8 mouse cellular contexts compared by ENCODE assay signal in the genomic region with DNA sequence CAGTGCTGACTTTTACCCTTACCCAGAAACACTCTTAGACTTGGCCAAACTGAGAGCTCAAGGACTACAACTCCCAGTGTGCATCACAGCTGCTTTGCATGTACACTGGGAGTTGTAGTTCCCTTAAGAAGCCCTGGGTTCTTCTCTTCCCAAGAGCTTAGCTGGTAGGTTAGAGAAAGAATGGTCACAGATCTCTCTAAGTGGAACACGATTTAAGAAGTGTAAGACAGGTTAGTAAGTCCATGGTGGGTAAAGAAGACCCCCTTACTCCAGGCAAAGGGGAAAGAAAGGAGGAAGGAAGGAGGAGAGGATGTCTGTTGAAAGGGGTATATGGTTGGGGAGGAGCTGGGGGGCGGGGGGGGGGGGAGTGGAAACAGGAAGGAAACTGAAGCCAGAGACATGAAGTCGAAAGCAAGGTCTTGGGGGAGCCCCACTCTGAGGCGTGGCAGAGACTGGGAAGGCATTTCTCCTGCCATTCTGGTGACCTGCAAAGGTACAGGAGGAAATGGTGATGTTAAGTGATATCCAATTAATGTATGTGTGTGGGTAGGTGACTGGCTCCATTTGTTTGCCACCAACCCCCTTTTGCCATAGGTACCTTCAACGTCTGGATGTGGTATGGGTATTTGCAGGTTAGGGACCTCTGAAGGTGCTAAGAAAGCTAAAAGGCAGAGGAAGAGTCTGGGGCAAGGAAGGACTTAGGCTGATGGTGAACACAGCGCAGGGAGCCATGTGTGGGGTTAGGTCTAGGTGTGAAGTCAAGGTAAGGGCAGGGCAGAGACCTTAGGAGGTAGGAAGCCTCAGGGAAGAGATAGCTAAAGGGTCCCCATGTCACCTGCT. TPM values are rescaled to one million over a fixed set of nuclear protein-coding genes. Genes with fewer than 3 reads are reported as not detected.
A peak's percentile ranks its signal among the peaks of the same experiment; 100 is the strongest.
DNase-seq lines count a peak whose midpoint lies in the region; ATAC-seq and TF ChIP-seq lines count a peak whose summit lies in the region.

No protein-coding gene starts in this region.

- no peaks in the 10 kb centered on the region for H3K27me3 ChIP-seq in kidney, embryonic 15.5 days

- H3K27ac ChIP-seq in kidney, embryonic 15.5 days = peak overlapping the region; percentile 45; the same call in 1 of the 2 replicates

- no peak for DNase-seq in kidney, adult 18-20 months
- peak; percentile 79 for DNase-seq in ES-CJ7 (ENCODE audit: low read depth, low spot score)
- DNase-seq in brain, embryonic 14.5 days (ENCODE audit: low read depth) = peak; percentile 82
- peak; percentile 37 to 50 for DNase-seq in kidney, postnatal 36 days
- DNase-seq in thymus, postnatal 0 days (ENCODE audit: low spot score) = peak; percentile 78
- DNase-seq in layer of hippocampus, postnatal 25 days (ENCODE audit: extremely low spot score in 1 of 2, low spot score in 1 of 2) = no peak
- DNase-seq in gastrocnemius, adult 18-20 months (ENCODE audit: low spot score) = no peak

- no peaks in the 10 kb centered on the region for H3K9me3 ChIP-seq in kidney, embryonic 15.5 days (replicated peaks)

- H3K9ac ChIP-seq in kidney, embryonic 15.5 days = no peak overlapping the region

- 50% methylated on average over 6 of the region's 6 CpGs for WGBS in kidney, embryonic 15.5 days

- H3K4me2 ChIP-seq in kidney, embryonic 15.5 days = no peak overlapping the region

- no peak for TF ChIP-seq POLR2A in brain, embryonic 14.5 days (IDR thresholded peaks at IDR 0.05; ENCODE audit: borderline replicate concordance, extremely low read depth, insufficient read depth, insufficient read length, poor library complexity, severe bottlenecking)

- H3K36me3 ChIP-seq in kidney, embryonic 15.5 days = no peaks in the 10 kb centered on the region

- TF ChIP-seq CTCF in brain, embryonic 14.5 days (IDR thresholded peaks at IDR 0.05; ENCODE audit: borderline replicate concordance, extremely low read depth, insufficient read depth, insufficient read length) = no peak

- peaks cover 84% of the 10 kb centered on the region for H3K4me1 ChIP-seq in kidney, embryonic 15.5 days

- no peak for ATAC-seq in kidney, embryonic 15.5 days (replicated peaks; ENCODE audit: low FRiP score)

- H3K4me3 ChIP-seq in kidney, embryonic 15.5 days (replicated peaks) = no peak overlapping the region

RNA-seq across cellular contexts. Expression of a gene that starts 5.5 kb away (rescaled TPM):
- 2.4 and 3.7 TPM in 2 replicates for polyA plus RNA-seq in kidney, embryonic 15.5 days (2015; fragmentation: Nextera tagmentation; extraction: Ambion mirVana)
- 2.4 and 2.8 TPM in 2 replicates for polyA plus RNA-seq in brain, embryonic 14.5 days (2012; rRNA removed)
- polyA plus RNA-seq in thymus, postnatal 0 days (2015; fragmentation: Nextera tagmentation; extraction: Ambion mirVana) = 4.1 and 4.6 TPM in 2 replicates
- 10 to 100 TPM; 12.3 to 14.4 TPM for total RNA-seq in layer of hippocampus, postnatal 25 days (2021)
- 10 to 100 TPM; 26.4 to 28.3 TPM for total RNA-seq in gastrocnemius, adult 18-20 months (2021)

RNA-seq across cellular contexts. Expression of a gene that starts 13.5 kb away (rescaled TPM):
- polyA plus RNA-seq in kidney, embryonic 15.5 days (2015; fragmentation: Nextera tagmentation; extraction: Ambion mirVana) = 0.14 TPM in 1 of 2 replicates, not detected in the other
- polyA plus RNA-seq in brain, embryonic 14.5 days (2012; rRNA removed) = 4.6 and 5.2 TPM in 2 replicates
- not detected in 2 replicates for polyA plus RNA-seq in thymus, postnatal 0 days (2015; fragmentation: Nextera tagmentation; extraction: Ambion mirVana)
- 1 to 10 TPM; 3.7 to 5.0 TPM for total RNA-seq in layer of hippocampus, postnatal 25 days (2021)
- under 1 TPM in 1 of 2 experiments, not detected in 1; 0.59 TPM for total RNA-seq in gastrocnemius, adult 18-20 months (2021)

RNA-seq across cellular contexts. Expression of a gene that starts 22.5 kb away (rescaled TPM):
- polyA plus RNA-seq in kidney, embryonic 15.5 days (2015; fragmentation: Nextera tagmentation; extraction: Ambion mirVana) = 29.4 and 31.4 TPM in 2 replicates
- polyA plus RNA-seq in brain, embryonic 14.5 days (2012; rRNA removed) = 39.4 and 53.9 TPM in 2 replicates
- 29.5 and 32.6 TPM in 2 replicates for polyA plus RNA-seq in thymus, postnatal 0 days (2015; fragmentation: Nextera tagmentation; extraction: Ambion mirVana)
- 10 to 100 TPM; 32.4 to 33.3 TPM for total RNA-seq in layer of hippocampus, postnatal 25 days (2021)
- total RNA-seq in gastrocnemius, adult 18-20 months (2021) = 10 to 100 TPM; 45.2 to 51.6 TPM

RNA-seq across cellular contexts. Expression of a gene that starts 24.1 kb away (rescaled TPM):
- polyA plus RNA-seq in kidney, embryonic 15.5 days (2015; fragmentation: Nextera tagmentation; extraction: Ambion mirVana) = 1.9 and 2.5 TPM in 2 replicates
- 0.04 TPM in 1 of 2 replicates, not detected in the other for polyA plus RNA-seq in brain, embryonic 14.5 days (2012; rRNA removed)
- polyA plus RNA-seq in thymus, postnatal 0 days (2015; fragmentation: Nextera tagmentation; extraction: Ambion mirVana) = 0.10 and 0.14 TPM in 2 replicates
- total RNA-seq in layer of hippocampus, postnatal 25 days (2021) = not detected
- not detected for total RNA-seq in gastrocnemius, adult 18-20 months (2021)

RNA-seq across cellular contexts. Expression of a gene that starts 27.3 kb away (rescaled TPM):
- 0.34 and 0.35 TPM in 2 replicates for polyA plus RNA-seq in kidney, embryonic 15.5 days (2015; fragmentation: Nextera tagmentation; extraction: Ambion mirVana)
- 0.38 and 0.57 TPM in 2 replicates for polyA plus RNA-seq in brain, embryonic 14.5 days (2012; rRNA removed)
- not detected in 2 replicates for polyA plus RNA-seq in thymus, postnatal 0 days (2015; fragmentation: Nextera tagmentation; extraction: Ambion mirVana)
- total RNA-seq in layer of hippocampus, postnatal 25 days (2021) = under 1 TPM; 0.20 to 0.42 TPM
- total RNA-seq in gastrocnemius, adult 18-20 months (2021) = not detected

Comparison
In these comparisons a context has a peak if more than half of its experiments do, and no peak if none do; other contexts are left out.
1. DNase-seq: peak in ES-CJ7 (single experiment), brain, embryonic 14.5 days (single experiment), kidney, postnatal 36 days (2 of 2) and thymus, postnatal 0 days (single experiment); none in kidney, adult 18-20 months (single experiment), layer of hippocampus, postnatal 25 days (0 of 2) and gastrocnemius, adult 18-20 months (single experiment).